Mouse (Mus musculus): Measurements from ENCODE around the gene Efcab6.

- no peak for TF ChIP-seq FLI1 (IDR thresholded peaks at IDR 0.05; ENCODE audit: low read length)
- no peak for TF ChIP-seq GATA1 (IDR thresholded peaks at IDR 0.05; ENCODE audit: borderline replicate concordance, low read length)
These were observed 12.0 kb upstream of the Efcab6 start for GRCm38 (mm10) chr15:84077151-84077550.

Data from megakaryocyte, embryonic 14.5 days (primary cell).